Mouse (Mus musculus) erythroid progenitor cell, adult 5-6 weeks (primary cell): ENCODE data around the gene Zfp385c. TPM values are rescaled to one million over a fixed set of nuclear protein-coding genes. Genes with fewer than 3 reads are reported as not detected.

Experiments used
- ATAC-seq: replicated peaks from 2 replicates; pipeline ENCODE4 v1.8.0; 2016; ENCODE audit warnings: moderate number of reproducible peaks, mild to moderate bottlenecking, moderate TSS enrichment, inconsistent platforms; ENCODE audit not compliant: poor library complexity, low FRiP score, severe bottlenecking
- total RNA-seq, 2 experiments: library from RNA; stranded (forward) in 1 of 2; stranded (reverse) in 1 of 2; fragments of 150-400 nt in 1 of 2; fragments of 186-747, 209-891 nt in 1 of 2; gene quantifications; 2 replicates each; pipeline versions ENCODE4 v1.2.3 to v1.2.4; 2015 to 2017; ENCODE audit warnings: low replicate concordance in 2 of 2

Gene Zfp385c
- total RNA-seq (2015; ENCODE audit: low replicate concordance) (not detected in 2 replicates), total RNA-seq (2017; ENCODE audit: low replicate concordance) (not detected in 2 replicates)

DNA sequence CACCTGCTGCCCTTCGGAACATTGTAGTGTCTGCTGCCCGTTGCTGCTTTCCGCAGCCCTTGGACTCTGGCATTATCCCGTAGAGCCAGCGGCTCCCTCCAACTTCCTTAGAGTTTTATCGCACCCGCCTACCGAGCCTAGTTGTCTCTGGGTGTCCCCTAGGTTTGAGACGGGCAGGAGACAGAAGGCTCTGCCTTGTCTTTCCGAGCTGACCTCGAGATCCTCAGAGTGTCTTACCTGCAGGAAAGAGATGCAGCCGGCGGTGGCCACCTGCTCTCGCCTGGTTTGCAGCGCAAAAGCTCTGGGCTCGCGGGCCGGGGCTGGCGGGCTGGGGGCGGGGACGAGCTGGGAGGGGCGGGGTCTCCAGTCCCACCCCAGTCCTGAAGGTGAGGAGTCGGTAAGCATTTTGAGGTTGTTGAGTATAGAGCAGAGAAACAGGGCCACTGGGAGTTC, at the start of gene Zfp385c:
TSS of gene Zfp385c (minus strand) at position 292 of the 453 bp plus-strand sequence.
- no peak for ATAC-seq

DNA sequence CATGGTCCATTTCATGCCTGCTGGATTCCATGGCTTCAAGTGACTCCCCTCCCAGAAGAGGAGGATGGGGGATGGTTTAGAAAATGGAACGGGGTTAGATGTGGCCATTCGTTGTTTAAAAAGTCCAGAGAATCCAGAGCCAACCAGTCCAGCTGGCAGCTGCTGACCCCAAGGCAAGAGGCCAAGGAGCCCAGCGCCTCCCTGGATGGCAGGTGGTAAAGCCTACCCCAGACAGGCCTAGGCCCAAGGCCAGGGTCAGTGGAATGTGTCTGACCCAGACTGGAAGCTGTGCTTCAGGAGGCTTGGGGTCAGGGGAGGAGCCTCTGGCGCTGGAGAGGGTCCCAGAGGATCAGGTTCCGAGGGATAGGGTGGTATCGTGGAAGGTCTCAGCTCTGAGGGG, 49.1 kb upstream of the Zfp385c start:
- no peak for ATAC-seq

DNA sequence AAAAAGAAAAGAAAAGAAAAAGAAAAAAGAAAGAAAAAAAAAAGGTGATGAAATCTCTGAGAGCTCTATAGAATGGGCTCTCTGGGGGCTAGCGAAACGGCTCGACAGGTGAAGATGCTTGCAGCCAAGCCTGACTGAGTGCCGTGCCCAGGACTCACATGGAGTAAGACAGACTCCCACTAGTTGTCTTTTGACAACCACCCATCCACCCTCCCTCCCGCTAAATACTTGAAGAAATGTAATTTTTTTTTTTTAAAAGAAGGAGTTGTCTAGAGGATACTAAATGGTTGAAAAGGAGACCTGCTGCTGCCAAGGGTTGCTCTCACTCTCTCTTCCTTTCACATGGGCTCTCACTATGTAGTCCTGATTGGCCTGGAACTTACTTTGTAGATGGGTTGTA, 46.5 kb upstream of the Zfp385c start:
- ATAC-seq = no peak

DNA sequence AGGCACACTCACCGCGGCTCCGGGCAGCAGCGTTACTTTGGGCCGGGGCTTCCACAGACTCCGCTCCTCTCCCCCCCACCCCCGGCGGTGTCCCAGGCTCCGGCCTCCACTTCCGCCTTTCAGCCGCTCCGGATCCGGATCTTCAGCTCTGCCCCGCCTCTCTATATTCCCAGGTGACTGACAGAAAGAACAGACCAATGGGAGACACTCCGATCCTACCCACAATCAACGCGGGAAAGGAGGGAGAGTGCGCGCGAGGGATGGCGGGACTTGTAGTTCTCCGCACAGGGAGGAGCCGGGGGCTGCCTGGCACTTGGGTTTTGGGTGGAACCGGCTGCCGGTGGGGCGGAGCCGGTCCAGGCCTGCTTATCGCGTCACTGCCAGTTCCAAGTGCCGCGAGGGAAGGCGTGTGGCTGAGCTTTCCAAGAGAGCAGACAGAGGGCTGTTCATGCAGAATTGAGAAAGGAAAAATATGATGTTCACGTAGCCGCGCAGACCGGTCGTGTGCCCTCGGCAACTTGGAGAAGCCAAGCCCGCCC, 45.9 kb upstream of the Zfp385c start, which contains the start of gene Rab5c:
TSS of gene Rab5c (minus strand) at position 150 of the 539 bp plus-strand sequence.
- peak; percentile 88 for ATAC-seq

DNA sequence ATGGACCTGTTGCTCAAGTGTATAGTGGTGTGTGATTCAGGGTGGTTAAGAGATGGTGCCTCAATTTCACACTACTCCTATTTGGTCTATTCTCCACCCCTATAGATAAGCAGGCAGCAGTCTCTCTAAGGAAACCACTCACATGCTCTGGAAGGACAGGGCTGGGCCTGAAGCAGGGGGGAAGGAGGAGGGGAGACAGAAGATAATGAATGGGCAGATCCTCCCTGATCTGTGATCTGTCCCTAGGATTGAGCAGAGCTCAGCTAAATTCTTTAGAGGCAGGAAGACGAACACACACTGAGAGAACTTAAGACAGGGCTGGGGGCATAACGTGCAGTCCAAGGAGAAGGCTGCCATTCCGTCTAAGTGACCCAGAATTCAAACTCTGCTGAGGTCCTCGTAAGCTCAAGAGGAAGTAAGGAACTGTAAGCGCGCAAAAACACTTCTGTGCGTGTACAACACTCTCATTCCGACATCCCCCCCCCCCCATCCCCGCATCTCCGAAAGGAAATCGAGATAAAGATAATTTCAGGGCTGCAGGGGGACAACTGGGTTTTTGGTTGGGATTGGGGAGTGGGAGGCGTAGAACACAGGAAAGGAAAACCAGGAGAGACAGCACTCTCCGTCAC, 45.0 kb upstream of the Zfp385c start:
- peak; percentile 64 for ATAC-seq

DNA sequence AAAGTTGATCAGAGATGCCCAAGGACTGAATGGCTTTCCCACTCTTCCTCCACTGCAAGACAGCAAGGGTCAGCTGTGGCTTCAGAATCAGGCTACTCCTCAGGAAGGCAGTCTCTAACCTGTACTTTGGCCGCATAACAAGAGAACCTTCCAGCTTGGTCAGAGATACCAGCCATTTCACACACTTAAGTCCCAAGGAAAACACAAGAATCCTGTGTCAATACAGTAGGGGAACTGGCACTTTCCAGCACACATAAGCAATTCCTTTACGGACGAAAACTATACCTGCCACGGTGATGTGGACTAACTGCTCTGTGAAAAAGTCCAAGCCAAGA, 44.5 kb upstream of the Zfp385c start:
- no peak for ATAC-seq

DNA sequence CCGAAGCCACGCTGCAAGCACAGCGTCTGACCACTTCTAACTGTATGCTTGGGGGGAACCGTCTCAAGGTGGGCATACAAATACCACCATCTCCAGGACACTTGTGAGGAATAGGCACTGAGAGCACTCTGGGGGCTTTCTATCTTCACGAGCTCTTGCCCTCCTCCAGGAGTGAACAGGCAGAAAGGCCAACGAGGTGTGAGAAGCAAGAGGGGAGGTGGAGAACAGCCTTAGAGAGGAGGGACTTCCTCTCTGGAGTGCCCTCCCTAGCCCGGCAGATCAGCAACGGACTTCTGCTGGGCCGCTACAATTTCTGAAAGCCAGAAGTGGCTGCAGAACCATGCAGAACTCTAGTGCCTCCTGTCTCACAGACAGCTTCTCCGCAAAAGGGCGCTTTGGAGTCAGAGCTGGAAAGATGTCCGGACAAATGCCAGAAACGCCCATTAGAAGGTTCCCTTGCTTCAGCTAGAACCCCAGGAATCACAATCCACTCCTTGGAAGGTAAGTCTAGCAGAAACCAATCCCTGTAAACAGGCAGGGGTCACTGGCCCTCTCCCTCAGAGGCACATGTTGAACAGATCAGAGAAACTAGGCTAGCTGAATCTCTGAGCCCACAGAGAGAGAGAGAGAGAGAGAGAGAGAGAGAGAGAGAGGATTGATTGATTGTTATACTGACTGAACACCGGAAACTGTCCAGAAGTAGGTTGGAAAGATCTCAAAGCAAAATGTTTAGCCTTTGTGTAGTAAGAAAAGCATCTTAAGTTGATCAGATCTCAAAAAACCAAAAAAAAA, 43.9 kb upstream of the Zfp385c start:
- peak; percentile 18; the same call in 1 of the 2 replicates for ATAC-seq

DNA sequence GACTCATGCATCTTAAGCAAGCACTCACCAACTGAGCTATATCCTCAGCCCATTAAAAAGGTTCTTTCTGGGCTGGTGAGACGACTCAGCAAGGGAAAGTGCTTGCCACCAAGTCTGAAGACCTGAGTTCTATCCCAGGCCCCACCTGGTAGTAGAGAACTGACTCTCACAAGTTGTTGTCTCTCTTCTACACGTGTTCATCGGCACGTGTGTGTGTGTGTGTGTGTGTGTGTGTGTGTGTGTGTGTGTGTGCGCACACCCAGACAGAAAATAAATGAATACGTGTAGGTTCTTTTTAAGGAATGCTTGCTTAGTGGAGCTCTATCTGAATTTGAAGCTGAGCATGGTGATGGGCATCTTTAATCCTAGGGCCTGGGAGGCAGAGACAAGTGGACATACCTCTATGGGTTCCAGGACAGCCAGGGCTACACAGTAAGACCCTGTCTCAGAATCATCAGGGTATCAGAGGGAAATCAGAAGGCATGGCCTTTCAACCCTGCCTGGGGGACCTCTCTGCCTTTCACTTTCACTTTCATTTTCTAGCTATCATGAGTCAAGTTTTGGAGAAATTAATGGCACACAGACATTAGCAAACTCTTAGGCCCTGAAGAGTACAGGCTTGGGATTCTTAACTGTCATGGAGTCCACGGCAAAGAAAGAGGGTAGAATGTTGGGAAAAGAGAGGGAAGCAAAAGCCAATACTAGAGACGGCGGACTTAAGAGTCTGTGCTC, 43.0 kb upstream of the Zfp385c start:
- no peak for ATAC-seq

DNA sequence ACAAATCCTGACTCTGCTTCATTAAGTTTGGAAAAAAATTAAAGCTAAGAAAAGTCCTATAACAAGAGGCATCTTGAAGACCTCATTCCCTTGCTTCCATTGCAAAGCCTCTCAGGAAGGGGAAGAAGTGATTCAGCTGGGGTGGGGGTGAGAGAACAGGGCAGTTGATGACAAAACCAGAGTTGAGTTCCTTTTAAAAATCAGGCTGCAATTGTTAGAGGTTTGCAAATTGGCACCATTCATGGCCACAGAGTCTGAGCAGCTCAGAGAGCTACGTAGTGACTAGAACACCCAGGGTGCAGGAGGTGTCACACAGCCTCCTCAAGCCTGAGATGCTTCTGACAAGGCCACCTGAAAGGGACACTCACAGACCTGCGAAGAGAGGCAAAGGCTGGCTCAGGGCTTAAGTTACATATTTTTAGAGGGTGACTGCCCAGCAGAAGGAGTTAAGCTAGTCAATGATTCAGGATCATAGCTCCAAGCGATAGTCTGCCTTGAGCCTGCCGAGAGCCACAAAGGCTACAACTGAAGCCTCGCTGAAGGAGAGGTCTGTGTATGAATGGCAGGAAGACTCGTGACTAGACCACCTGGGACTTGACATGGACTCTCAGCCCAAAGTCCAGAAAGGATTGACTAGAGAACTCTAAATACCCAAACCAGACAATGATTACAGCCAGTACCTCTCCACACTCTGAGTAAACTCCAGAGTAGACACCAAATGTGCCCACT, 38.4 kb upstream of the Zfp385c start:
- ATAC-seq = no peak

DNA sequence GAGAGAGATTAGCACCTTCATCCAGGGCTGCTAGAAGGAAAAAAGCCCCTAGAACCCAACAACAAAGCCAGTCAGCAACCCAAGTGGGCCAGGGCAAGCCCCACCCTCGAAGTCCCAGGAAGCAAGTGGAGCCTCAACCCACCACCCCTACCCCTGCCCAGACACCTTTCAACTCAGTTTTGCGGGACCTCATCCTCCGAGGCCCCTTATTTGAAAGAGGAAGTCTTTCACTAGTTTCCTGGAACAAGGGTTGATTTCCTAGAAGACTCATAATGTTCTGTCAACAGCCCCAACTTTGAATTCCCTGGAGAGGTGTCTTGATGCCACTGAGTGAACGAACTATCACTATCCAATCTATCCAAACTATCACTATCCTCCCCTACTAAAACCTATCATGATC, 37.7 kb upstream of the Zfp385c start:
- no peak for ATAC-seq

DNA sequence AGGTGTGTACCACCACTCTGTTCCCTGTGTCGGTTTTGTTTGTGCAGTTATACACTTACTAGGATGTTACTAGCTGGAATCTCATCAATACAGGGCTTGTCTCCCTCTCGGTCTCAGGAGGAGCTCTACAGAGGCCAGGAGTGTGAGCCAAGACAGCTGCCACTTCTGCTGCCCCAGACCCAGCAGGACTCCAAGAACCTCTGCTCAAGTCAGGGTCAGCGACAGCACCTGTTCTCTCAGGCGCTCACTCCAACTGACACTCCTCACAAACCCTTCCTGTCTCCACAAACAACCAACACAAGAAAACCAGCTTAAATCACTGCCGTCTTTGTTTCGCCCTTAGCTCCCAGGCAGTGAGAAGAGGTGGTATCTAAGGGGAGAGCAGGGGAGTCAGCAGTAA, 36.3 kb upstream of the Zfp385c start:
- ATAC-seq = no peak

DNA sequence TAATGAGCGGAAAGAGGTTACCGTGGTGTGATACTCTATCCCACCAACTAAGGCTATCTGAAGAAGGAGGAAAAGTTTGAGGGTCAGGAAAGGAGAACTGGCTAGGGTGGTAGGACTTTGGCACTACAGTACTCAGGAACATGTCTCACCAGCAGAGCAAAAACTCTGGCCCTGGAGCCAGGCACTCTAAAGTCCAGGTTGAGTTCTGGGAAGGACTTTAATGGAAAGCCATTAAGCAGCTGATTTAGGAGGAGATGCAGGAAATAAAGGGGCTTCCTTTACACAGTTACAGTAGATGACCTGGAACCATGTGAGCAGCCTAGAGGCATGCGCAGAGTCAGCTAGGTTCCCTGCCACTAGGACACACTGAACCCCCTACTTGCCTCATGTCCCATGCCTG, 34.9 kb upstream of the Zfp385c start:
- no peak for ATAC-seq

DNA sequence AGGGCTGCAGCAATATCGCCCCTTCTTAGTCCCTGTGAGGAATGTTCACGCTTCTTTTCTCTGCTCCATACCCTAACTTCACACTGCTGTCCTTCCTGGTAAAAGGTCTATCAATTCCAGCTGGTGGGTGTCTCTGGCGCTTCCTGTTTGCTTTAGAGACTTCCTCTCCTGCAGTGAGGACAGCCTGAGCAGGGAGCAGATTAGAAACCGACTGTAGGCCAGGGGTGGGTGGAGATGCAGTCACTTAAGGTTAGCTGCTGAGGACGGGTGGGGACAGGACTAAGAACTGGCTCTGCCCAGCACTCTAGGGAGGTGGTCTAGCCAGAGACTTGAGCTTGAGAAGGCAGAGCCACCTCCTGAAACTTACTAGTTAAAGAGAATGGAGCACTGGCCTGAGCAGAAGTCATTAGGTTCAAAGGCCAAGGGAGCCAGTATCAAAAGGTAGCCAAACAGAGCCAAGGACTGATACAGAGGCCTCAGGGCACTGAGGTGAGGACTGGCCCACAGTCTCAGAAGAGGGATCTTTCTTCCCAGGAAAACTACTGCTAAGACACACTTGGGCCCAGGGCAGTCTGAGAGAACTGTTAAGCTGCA, 32.8 kb upstream of the Zfp385c start:
- ATAC-seq = no peak

DNA sequence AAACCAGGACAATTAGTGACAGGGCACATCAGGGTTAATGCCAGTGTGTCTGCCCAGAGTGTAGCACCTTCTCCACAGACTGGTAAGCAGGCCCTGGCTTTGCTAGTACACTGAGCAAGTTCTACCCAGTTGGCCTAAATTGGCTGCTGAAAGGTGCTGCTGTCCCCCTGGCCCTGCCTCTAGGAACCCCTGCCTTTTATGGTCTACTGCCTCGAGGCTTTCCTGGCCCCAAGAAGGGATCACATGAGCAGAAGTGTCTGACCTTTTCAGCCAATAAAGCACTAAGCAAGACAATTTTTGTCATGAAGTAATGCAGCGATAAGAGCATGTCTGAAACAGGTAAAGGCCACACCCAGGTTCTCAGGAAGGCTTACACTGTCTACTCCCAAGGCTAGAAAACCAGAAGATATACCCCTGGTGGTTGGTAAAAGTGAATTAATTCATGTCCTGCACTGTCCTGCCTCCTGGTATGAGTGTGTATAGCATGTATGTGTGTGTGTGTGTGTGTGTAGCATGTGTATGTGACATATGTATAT, 30.3 kb upstream of the Zfp385c start:
- ATAC-seq = peak; percentile 38

DNA sequence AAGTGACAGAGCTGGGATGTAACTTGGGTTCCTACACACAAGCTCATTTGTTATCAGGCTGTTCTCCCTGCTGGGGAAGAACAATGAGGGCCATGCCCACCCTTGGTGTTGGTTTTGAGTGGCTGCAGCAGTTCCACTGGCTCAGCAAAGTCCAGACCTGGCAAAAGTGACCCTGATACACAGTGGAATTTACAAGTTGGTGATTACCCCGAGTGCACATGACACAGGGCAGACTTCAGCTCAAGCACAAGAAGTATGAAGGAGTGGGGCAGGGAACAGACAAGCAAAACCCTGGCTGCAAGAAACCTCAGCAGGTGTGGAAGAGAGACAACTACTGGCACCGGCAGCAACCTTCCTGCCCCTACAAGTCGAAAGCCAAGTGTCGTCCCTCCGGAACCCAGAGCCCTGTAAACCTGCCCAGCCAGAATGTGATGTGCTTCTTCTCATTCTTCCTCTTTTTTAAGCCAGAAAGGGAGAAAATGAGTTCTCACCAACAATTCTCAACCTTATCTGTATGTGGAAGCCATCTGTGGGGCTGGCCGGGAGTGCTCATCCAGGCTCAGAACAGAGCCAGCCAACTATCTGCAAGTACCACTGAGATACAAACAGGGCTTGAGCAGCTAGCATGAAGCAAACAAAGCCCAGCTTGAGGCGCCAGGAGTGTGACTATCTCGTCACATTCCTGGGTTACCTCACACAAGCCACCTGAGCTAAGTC, 29.7 kb upstream of the Zfp385c start:
- peak; percentile 46 for ATAC-seq

DNA sequence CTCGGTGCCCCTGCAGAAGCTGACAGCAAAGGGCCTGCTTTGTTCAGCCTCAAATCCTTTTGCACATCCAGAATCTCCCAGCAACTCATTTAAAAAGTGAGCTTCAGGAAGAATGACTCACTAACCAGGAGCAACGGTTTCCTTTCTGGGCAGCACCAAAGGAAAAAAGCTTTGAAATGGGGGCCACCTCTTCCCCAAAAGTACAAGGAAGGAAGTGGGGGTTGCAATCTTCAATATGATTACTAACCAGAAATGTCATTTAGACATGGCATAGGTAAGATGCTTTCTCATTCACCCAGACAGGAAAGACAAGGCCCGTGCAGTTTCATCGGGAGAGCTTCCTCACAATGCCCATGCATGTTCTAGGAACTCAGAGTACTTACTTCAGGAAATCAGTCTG, 29.0 kb upstream of the Zfp385c start:
- no peak for ATAC-seq

DNA sequence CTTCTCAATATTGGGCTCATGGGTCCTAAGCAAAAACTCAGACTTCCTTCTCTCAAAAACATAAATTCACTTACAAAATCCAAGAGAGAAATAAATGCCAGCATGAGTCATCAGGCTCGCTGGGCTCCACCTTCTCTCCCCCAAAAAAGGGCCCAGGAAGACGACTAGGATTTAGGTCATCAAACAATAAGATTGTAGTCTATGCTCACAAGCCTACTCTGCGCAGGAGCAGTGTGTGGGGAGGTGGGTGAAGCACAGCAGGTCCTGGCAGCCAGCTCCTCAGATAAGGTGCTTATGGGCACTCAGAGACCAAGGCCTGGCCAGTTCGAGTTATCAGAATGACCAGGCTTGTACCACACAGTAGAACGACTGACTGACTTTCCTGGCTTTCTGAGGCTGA, 28.1 kb upstream of the Zfp385c start:
- no peak for ATAC-seq

DNA sequence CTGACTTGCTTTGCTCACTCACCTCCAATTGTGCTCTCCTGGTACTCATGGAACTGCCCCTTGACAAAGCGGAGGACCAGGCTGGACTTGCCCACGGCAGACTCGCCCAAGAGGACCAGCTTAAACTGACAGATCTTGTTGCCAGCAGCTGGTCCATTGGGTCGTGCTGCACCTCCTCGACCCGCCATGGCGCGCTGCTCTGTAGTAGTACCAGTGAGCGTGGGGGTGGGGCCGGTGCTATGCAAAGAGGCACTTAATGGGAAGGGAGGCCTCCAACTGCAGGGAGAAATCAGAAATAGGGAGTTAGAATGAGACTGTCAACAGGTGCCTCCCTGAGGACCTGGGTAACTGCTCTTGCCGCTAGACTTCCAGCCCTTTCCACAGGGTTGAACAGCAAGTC, 27.6 kb upstream of the Zfp385c start:
- no peak for ATAC-seq

DNA sequence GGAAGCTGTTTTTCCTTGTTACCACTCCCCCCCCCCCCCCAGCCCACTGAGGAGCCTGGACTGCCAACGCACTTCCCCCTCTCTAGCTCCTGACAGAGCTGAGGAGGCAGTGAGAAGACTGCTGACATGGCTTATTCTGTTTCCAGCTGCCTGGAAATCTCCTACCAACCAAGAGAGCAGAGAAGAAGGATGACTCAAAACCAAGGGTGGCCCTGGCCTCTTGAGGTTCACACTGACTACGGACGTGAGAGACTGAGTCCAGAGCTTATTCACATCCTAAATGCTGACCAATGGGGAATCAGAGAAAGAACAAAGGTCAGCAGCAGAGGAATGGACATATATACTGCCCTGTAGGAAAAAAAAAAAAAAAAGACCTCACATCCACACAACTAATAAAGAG, 27.1 kb upstream of the Zfp385c start:
- no peak for ATAC-seq
